Mouse (Mus musculus): Measurements from ENCODE around the gene Tnip1. TPM values are rescaled to one million over a fixed set of nuclear protein-coding genes. Genes with fewer than 3 reads are reported as not detected.

The Tnip1 gene
- total and polyA plus RNA-seq, 3 experiments, result 8.1 to 19.7 TPM; not detected in 1

GRCm38 (mm10) chr11:54910081-54910665 lies 52.5 kb downstream of the Tnip1 start:
- Histone ChIP-seq H3K36me3 (ENCODE audit: control insufficient read depth in 1 of 2, insufficient read depth in 2 of 2, low read length in 2 of 2) (no peaks in the 10 kb centered on the region; a peak in 1 of 4 replicates), H3K4me3 (ENCODE audit: control insufficient read depth in 1 of 2, insufficient read depth in 1 of 2, low read depth in 2 of 2, low read length in 2 of 2) (no peak overlapping the region), H3K4me1 (ENCODE audit: control insufficient read depth in 1 of 2, insufficient read depth in 2 of 2, low read length in 2 of 2) (no peaks in the 10 kb centered on the region), H3K9ac (ENCODE audit: control insufficient read depth, low read depth, low read length, poor library complexity, severe bottlenecking) (no peak overlapping the region), H3K27me3 (ENCODE audit: control insufficient read depth in 1 of 2, insufficient read depth in 2 of 2, low read length in 2 of 2) (no peaks in the 10 kb centered on the region), H3K9me3 (replicated peaks; ENCODE audit: insufficient read depth, low read length) (no peaks in the 10 kb centered on the region), H3K79me2 (ENCODE audit: control insufficient read depth, insufficient read depth, low read length, poor library complexity) (no peaks in the 10 kb centered on the region), H3K27ac (ENCODE audit: control insufficient read depth, low read depth, low read length) (no peak overlapping the region)
- no peak for TF ChIP-seq MAFK (IDR thresholded peaks at IDR 0.05; ENCODE audit: borderline replicate concordance, low read depth, low read length)
- no peak for TF ChIP-seq CHD1 (IDR thresholded peaks at IDR 0.05; ENCODE audit: low read depth, low read length)
- TF ChIP-seq RCOR1 (IDR thresholded peaks at IDR 0.05; ENCODE audit: low read depth, low read length), result no peak
- TF ChIP-seq UBTF (IDR thresholded peaks at IDR 0.05; ENCODE audit: borderline replicate concordance, insufficient read depth, low read depth, low read length), result no peak
- TF ChIP-seq CHD2 (IDR thresholded peaks at IDR 0.05; ENCODE audit: low read length), result no peak
- no peak for TF ChIP-seq MAX (IDR thresholded peaks at IDR 0.05; ENCODE audit: low read length)
- no peak for TF ChIP-seq MEF2A (IDR thresholded peaks at IDR 0.05; ENCODE audit: extremely low read depth, insufficient replicate concordance, low read depth, low read length, poor library complexity, severe bottlenecking)
- TF ChIP-seq GATA1 (IDR thresholded peaks at IDR 0.05; ENCODE audit: low read depth, low read length), result no peak
- TF ChIP-seq MYC (IDR thresholded peaks at IDR 0.05; ENCODE audit: low read depth, low read length), result no peak
- TF ChIP-seq E2F4 (IDR thresholded peaks at IDR 0.05; ENCODE audit: borderline replicate concordance, low read depth, low read length), result no peak
- TF ChIP-seq GABPA (IDR thresholded peaks at IDR 0.05; ENCODE audit: low read depth, low read length), result no peak
- no peak for TF ChIP-seq KAT2A (conservative IDR thresholded peaks at IDR 0.05; ENCODE audit: low read depth, low read length)
- TF ChIP-seq RAD21 (IDR thresholded peaks at IDR 0.05; ENCODE audit: low read depth, low read length), result no peak
- no peak for TF ChIP-seq ZC3H11A (IDR thresholded peaks at IDR 0.05; ENCODE audit: low read depth, low read length)
- no peak for TF ChIP-seq ELF1 (IDR thresholded peaks at IDR 0.05; ENCODE audit: low read depth, low read length)
- TF ChIP-seq ZMIZ1 (IDR thresholded peaks at IDR 0.05; ENCODE audit: low read depth, low read length), result no peak
- no peak for TF ChIP-seq POLR2AphosphoS5 (IDR thresholded peaks at IDR 0.05; ENCODE audit: borderline replicate concordance, low read depth, low read length)
- no peak for DNase-seq (ENCODE audit: low read depth, low spot score)

DNA sequence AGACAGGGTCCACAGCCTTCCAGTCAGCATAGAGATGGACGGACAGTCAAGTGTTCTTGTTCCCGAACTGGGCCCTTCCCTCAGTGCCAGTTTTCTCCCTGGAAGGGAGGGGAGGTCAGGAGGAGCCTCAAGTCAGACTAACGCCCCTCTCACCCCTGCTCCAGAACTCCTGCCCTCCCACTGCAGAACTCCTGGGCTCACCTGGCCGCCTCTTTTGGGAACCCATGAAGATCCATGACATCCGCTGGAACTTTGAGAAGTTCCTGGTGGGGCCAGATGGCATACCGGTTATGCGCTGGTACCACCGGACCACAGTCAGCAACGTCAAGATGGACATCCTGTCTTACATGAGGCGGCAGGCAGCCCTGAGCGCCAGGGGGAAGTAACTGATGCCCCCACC lies 53.4 kb downstream of the Tnip1 start:
- peaks cover 0 to 2% of the 10 kb centered on the region in 2 experiments; a peak in 2 of 4 replicates for H3K36me3 ChIP-seq (ENCODE audit: control insufficient read depth in 1 of 2, insufficient read depth in 2 of 2, low read length in 2 of 2)
- H3K79me2 ChIP-seq (ENCODE audit: control insufficient read depth, insufficient read depth, low read length, poor library complexity), result no peaks in the 10 kb centered on the region
- no peaks in the 10 kb centered on the region for H3K9me3 ChIP-seq (replicated peaks; ENCODE audit: insufficient read depth, low read length)
- DNase-seq (ENCODE audit: low read depth, low spot score), result no peak
- H3K27ac ChIP-seq (ENCODE audit: control insufficient read depth, low read depth, low read length), result no peak overlapping the region
- no peak overlapping the region for H3K4me3 ChIP-seq (ENCODE audit: control insufficient read depth in 1 of 2, insufficient read depth in 1 of 2, low read depth in 2 of 2, low read length in 2 of 2)
- no peak for TF ChIP-seq BHLHE40 (IDR thresholded peaks at IDR 0.05; ENCODE audit: borderline replicate concordance, low read depth, low read length)
- TF ChIP-seq MEF2A (IDR thresholded peaks at IDR 0.05; ENCODE audit: extremely low read depth, insufficient replicate concordance, low read depth, low read length, poor library complexity, severe bottlenecking), result no peak
- no peak for TF ChIP-seq TBP (IDR thresholded peaks at IDR 0.05; ENCODE audit: low read depth, low read length)
- TF ChIP-seq POLR2AphosphoS2 (IDR thresholded peaks at IDR 0.05; ENCODE audit: low read length), result no peak
- no peak for TF ChIP-seq CHD2 (IDR thresholded peaks at IDR 0.05; ENCODE audit: low read length)
- TF ChIP-seq GATA1 (IDR thresholded peaks at IDR 0.05; ENCODE audit: low read depth, low read length), result no peak
- TF ChIP-seq SIN3A (IDR thresholded peaks at IDR 0.05; ENCODE audit: low read length), result no peak
- no peak for TF ChIP-seq MAX (IDR thresholded peaks at IDR 0.05; ENCODE audit: low read length)
- TF ChIP-seq RCOR1 (IDR thresholded peaks at IDR 0.05; ENCODE audit: low read depth, low read length), result no peak
- TF ChIP-seq NELFE (IDR thresholded peaks at IDR 0.05; ENCODE audit: low read depth, low read length), result no peak
- TF ChIP-seq E2F4 (IDR thresholded peaks at IDR 0.05; ENCODE audit: borderline replicate concordance, low read depth, low read length), result no peak
- no peak overlapping the region for H3K9ac ChIP-seq (ENCODE audit: control insufficient read depth, low read depth, low read length, poor library complexity, severe bottlenecking)
- H3K27me3 ChIP-seq (ENCODE audit: control insufficient read depth in 1 of 2, insufficient read depth in 2 of 2, low read length in 2 of 2), result no peaks in the 10 kb centered on the region
- H3K4me1 ChIP-seq (ENCODE audit: control insufficient read depth in 1 of 2, insufficient read depth in 2 of 2, low read length in 2 of 2), result peaks cover 0 to 2% of the 10 kb centered on the region in 2 experiments; a peak in 2 of 4 replicates
